Mouse (Mus musculus): ENCODE results near the gene Chic2. TPM values are rescaled to one million over a fixed set of nuclear protein-coding genes. Genes with fewer than 3 reads are reported as not detected.

Gene Chic2
- 17.8 and 17.9 TPM in 2 replicates for polyA plus RNA-seq (2015; fragmentation: Nextera tagmentation; extraction: Ambion mirVana)

DNA sequence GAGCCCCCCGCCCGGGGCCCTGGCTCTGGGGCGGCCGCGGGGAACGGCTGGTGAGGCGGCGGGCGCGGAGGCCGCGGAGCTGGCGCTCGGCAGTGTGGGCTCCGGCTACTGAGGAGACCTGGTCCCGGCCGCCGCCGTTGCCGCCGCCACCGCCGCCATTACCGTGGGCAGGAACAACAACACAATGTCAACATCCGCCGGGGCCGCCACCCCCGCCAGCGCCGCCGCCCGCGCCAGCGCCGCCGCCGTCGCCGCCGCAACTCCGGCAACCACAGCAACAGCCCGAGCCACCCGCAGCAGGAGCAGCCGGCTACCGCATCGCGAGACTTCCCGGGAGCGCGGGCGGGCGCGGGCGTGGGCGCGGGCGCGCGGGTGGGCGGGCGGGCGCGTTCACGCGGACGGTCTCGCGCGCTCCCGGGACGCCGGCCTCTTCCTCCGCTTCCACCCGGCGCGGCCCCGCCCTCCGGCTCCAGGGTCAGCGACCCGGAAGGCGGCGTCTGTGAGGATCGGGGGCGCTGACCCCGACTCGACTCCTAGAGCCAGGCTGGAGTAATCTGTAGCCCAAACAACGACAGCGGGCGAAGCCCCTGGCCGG lies at the start of gene Chic2:
Gene Chic2 (minus strand): TSS at position 465 of the 595 bp plus-strand sequence.
- 0 out of 2 replicates have a peak, but pooled peaks cover 9% of the 10 kb centered on the region for H3K27me3 ChIP-seq
- WGBS (ENCODE audit: insufficient replicate concordance) = under 1% methylated on average over 79 of the region's 90 CpGs
- H3K4me1 ChIP-seq (replicated peaks) = peaks cover 30% of the 10 kb centered on the region

DNA sequence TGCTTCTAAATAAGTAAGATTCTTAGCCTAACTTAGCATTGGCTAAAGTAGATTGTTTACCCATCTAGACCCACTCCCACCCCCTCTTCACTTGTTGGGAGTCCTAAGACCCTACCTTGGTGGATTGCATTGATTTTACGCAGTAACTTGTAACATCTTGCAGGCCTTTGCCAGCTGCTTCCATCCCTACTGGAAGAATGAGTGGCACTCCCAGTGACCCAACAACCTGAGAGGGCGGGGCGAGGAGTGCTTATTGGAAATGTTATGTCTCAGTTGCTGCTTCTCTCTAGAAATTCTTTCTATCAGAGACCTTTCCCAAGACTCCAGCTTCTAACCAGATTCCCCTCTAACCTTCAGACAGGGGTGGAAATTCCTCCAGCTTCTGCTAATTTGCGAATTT lies 41.3 kb upstream of the Chic2 start:
- H3K27ac ChIP-seq = no peak overlapping the region
- DNase-seq (no peak), ATAC-seq (ENCODE audit: low read depth) (no peak)
- H3K4me3 ChIP-seq (replicated peaks) = no peak overlapping the region
- H3K4me1 ChIP-seq (replicated peaks) = no peaks in the 10 kb centered on the region
- no peaks in the 10 kb centered on the region for H3K9me3 ChIP-seq (replicated peaks)
- peaks cover 74% of the 10 kb centered on the region for H3K27me3 ChIP-seq
- H3K4me2 ChIP-seq = no peak overlapping the region
- WGBS (ENCODE audit: insufficient replicate concordance) = 11% methylated on average over 4 of the region's 4 CpGs
- no peaks in the 10 kb centered on the region for H3K36me3 ChIP-seq
- H3K9ac ChIP-seq = no peak overlapping the region

More for the DNA sequence above, at the start of gene Chic2:
- Histone ChIP-seq H3K4me2 (peak within 1 kb of the TSS; percentile 89), H3K36me3 (no peaks in the 10 kb centered on the region), H3K27ac (peak within 1 kb of the TSS; percentile 88), H3K4me3 (replicated peaks) (peak within 1 kb of the TSS; percentile 94), H3K9ac (peak within 1 kb of the TSS; percentile 98), H3K9me3 (replicated peaks) (no peaks in the 10 kb centered on the region)
- ATAC-seq (ENCODE audit: low read depth) (peak; percentile 90), DNase-seq (peak; percentile 74)

GRCm38 (mm10) chr5:75085521-75085875 lies 40.9 kb upstream of the Chic2 start:
- WGBS (ENCODE audit: insufficient replicate concordance) = 3% methylated on average over 17 of the region's 17 CpGs
- Histone ChIP-seq H3K9me3 (replicated peaks) (no peaks in the 10 kb centered on the region), H3K27me3 (peaks cover 78% of the 10 kb centered on the region), H3K4me2 (no peak overlapping the region), H3K27ac (no peak overlapping the region), H3K4me3 (replicated peaks) (no peak overlapping the region), H3K9ac (no peak overlapping the region), H3K36me3 (no peaks in the 10 kb centered on the region), H3K4me1 (replicated peaks) (no peaks in the 10 kb centered on the region)
- DNase-seq = no peak
- ATAC-seq (ENCODE audit: low read depth) = no peak

DNA sequence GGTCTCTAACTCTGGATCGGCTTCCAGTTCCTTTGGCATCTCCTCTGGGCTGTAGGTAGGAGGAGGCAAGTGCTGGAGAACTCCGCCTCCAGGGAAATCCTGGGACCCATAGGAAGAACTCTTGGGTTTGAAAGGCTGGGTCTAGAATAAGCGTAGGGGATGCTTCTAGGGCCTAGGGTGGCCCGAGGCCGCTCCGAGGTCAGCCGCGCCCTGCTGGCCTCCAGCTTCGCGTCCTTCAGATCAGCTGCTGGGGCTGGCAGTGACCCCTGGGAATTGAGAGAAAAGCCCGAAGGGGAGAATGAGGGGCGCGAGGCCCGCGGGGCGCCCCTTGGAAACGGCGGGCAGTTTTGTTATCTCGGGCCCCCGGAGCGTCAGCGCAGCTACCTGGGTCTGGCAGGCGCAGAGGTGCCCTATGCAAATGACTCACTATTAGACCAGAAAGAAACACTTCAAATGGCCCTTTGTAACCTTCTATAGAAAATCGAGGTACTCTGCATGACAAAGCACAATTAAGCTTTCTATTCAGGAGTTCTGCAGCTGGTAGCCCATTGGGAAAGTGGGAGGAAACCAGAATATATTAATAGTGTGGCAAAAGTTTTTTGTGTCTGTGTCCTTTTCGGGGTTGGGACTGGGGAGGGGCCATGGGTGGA lies 40.4 kb upstream of the Chic2 start:
- Histone ChIP-seq H3K4me1 (replicated peaks) (no peaks in the 10 kb centered on the region), H3K9me3 (replicated peaks) (no peaks in the 10 kb centered on the region), H3K36me3 (no peaks in the 10 kb centered on the region), H3K27ac (no peak overlapping the region), H3K27me3 (peaks cover 83% of the 10 kb centered on the region), H3K9ac (no peak overlapping the region), H3K4me2 (no peak overlapping the region), H3K4me3 (replicated peaks) (no peak overlapping the region)
- 4% methylated on average over 25 of the region's 25 CpGs for WGBS (ENCODE audit: insufficient replicate concordance)
- ATAC-seq (ENCODE audit: low read depth) (no peak), DNase-seq (no peak)

DNA sequence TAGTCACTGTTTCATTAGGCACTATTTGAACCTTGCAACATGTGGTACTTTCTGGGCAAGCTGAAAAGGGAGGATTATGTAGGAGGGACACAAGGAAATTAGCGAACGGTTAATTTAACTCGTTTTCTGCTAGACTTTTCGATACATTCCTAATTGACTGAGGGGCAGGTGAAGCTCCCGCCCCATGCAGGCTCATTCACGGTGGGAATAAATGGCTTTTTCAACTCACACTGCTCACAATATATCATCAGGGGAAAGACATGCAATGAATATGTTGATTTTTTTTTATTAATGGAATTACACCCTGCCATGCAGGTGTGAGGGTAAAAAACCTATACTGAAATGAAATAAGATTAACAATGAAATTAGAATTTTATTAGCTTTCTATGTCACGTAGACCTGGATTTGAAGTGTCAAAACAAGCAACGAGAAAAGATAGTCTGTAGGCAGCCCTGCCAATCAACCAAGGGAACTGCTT lies 39.9 kb upstream of the Chic2 start:
- Histone ChIP-seq H3K27me3 (peaks cover 88% of the 10 kb centered on the region), H3K9ac (no peak overlapping the region), H3K4me3 (replicated peaks) (no peak overlapping the region), H3K27ac (no peak overlapping the region), H3K4me2 (no peak overlapping the region), H3K36me3 (no peaks in the 10 kb centered on the region), H3K9me3 (replicated peaks) (no peaks in the 10 kb centered on the region), H3K4me1 (replicated peaks) (no peaks in the 10 kb centered on the region)
- 5% methylated on average over 8 of the region's 8 CpGs for WGBS (ENCODE audit: insufficient replicate concordance)
- ATAC-seq (ENCODE audit: low read depth) (no peak), DNase-seq (no peak)

GRCm38 (mm10) chr5:75083591-75084392 lies 39.2 kb upstream of the Chic2 start:
- no peak overlapping the region for H3K27ac ChIP-seq
- WGBS (ENCODE audit: insufficient replicate concordance) = 2% methylated on average over 27 of the region's 27 CpGs
- no peaks in the 10 kb centered on the region for H3K36me3 ChIP-seq
- H3K4me2 ChIP-seq = no peak overlapping the region
- H3K4me1 ChIP-seq (replicated peaks) = no peaks in the 10 kb centered on the region
- ATAC-seq (ENCODE audit: low read depth) (no peak), DNase-seq (no peak)
- no peaks in the 10 kb centered on the region for H3K9me3 ChIP-seq (replicated peaks)
- H3K4me3 ChIP-seq (replicated peaks) = no peak overlapping the region
- no peak overlapping the region for H3K9ac ChIP-seq
- peaks cover 90% of the 10 kb centered on the region for H3K27me3 ChIP-seq

GRCm38 (mm10) chr5:75083061-75083460 lies 38.5 kb upstream of the Chic2 start:
- peaks cover 95% of the 10 kb centered on the region for H3K27me3 ChIP-seq
- no peaks in the 10 kb centered on the region for H3K4me1 ChIP-seq (replicated peaks)
- no peaks in the 10 kb centered on the region for H3K36me3 ChIP-seq
- DNase-seq (no peak), ATAC-seq (ENCODE audit: low read depth) (no peak)
- under 1% methylated on average over 14 of the region's 14 CpGs for WGBS (ENCODE audit: insufficient replicate concordance)
- no peak overlapping the region for H3K9ac ChIP-seq
- no peaks in the 10 kb centered on the region for H3K9me3 ChIP-seq (replicated peaks)
- H3K4me3 ChIP-seq (replicated peaks) = no peak overlapping the region
- no peak overlapping the region for H3K4me2 ChIP-seq
- H3K27ac ChIP-seq = no peak overlapping the region

DNA sequence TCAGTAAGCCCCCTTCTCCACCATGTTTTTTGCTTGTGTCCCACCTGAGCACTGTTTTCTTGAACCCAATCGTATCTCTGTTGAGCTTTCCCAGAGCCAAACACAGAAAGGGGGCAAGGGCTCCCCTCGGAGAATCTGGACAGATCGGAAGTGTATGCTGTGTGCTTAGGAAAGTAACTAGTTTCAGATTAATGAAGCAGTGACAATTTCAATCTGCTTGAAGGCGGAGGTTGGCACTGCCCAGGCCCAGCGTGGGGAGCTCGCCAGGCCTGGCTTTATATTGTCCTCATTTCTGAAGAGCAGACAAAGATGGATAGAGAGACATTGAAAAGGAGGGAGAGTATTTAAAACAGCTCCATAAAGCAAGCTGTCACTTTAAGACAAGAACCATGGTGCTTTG lies 37.9 kb upstream of the Chic2 start:
- no peaks in the 10 kb centered on the region for H3K9me3 ChIP-seq (replicated peaks)
- H3K9ac ChIP-seq = no peak overlapping the region
- no peak overlapping the region for H3K27ac ChIP-seq
- peaks cover 98% of the 10 kb centered on the region for H3K27me3 ChIP-seq
- no peak for DNase-seq
- no peak for ATAC-seq (ENCODE audit: low read depth)
- 8% methylated on average over 6 of the region's 6 CpGs for WGBS (ENCODE audit: insufficient replicate concordance)
- no peaks in the 10 kb centered on the region for H3K36me3 ChIP-seq
- no peaks in the 10 kb centered on the region for H3K4me1 ChIP-seq (replicated peaks)
- no peak overlapping the region for H3K4me3 ChIP-seq (replicated peaks)
- H3K4me2 ChIP-seq = no peak overlapping the region

- Histone ChIP-seq H3K4me3 (replicated peaks) (no peak overlapping the region), H3K9me3 (replicated peaks) (no peaks in the 10 kb centered on the region), H3K4me2 (no peak overlapping the region), H3K4me1 (replicated peaks) (0 out of 2 replicates have a peak, but pooled peaks cover 4% of the 10 kb centered on the region), H3K36me3 (no peaks in the 10 kb centered on the region), H3K9ac (no peak overlapping the region), H3K27me3 (peaks cover 99% of the 10 kb centered on the region), H3K27ac (no peak overlapping the region)
- DNase-seq = no peak
- ATAC-seq (ENCODE audit: low read depth) = no peak
- 2% methylated on average over 7 of the region's 7 CpGs for WGBS (ENCODE audit: insufficient replicate concordance)
These were observed 35.0 kb upstream of the Chic2 start for GRCm38 (mm10) chr5:75079564-75079963.

GRCm38 (mm10) chr5:75077051-75077380 lies 32.4 kb upstream of the Chic2 start:
- WGBS (ENCODE audit: insufficient replicate concordance) = under 1% methylated on average over 18 of the region's 19 CpGs
- H3K27ac ChIP-seq = no peak overlapping the region
- no peak overlapping the region for H3K4me3 ChIP-seq (replicated peaks)
- H3K9ac ChIP-seq = no peak overlapping the region
- H3K27me3 ChIP-seq = peaks cover 99% of the 10 kb centered on the region
- H3K36me3 ChIP-seq = no peaks in the 10 kb centered on the region
- 0 out of 2 replicates have a peak, but pooled peaks cover 4% of the 10 kb centered on the region for H3K4me1 ChIP-seq (replicated peaks)
- no peaks in the 10 kb centered on the region for H3K9me3 ChIP-seq (replicated peaks)
- H3K4me2 ChIP-seq = no peak overlapping the region
- no peak for ATAC-seq (ENCODE audit: low read depth)
- DNase-seq = no peak

DNA sequence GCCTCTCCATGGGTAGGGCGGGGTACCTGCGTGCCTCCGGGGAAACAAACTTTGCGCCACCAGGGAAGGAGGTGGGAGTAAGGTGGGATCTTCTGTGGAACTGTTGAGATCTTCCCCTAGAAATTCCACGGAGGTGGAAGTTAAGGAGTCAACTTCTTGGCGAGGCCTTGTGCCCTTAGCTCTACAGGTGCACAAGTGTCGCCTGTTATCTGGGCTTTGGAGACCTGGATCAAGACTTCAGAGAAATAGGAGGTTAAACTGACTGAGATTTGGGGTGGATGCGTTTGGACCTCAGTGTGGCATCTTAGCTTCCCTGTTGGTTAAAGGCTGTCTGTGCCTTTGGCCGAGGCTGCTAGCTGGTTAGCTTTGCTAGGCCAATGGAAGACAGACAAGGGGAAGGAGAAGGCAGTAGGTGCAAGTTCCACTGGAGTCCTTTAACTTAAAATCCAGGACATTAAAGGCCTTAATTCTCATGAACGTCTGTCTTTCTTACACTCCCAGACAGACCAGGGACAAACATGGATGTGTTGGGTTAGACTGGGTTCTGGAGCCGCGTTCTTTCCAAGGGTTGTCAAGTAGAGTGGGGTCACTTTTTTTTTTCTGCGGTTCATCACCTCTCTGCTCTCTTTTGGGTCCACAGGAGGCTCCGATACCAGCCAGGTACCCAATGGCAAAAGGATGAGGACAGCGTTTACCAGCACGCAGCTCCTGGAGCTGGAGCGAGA lies 31.9 kb upstream of the Chic2 start:
- Histone ChIP-seq H3K27ac (no peak overlapping the region), H3K4me3 (replicated peaks) (no peak overlapping the region), H3K9ac (no peak overlapping the region), H3K9me3 (replicated peaks) (no peaks in the 10 kb centered on the region), H3K4me1 (replicated peaks) (0 out of 2 replicates have a peak, but pooled peaks cover 4% of the 10 kb centered on the region), H3K36me3 (no peaks in the 10 kb centered on the region), H3K4me2 (no peak overlapping the region), H3K27me3 (peaks cover 100% of the 10 kb centered on the region)
- no peak for DNase-seq
- ATAC-seq (ENCODE audit: low read depth) = no peak
- 2% methylated on average over 17 of the region's 17 CpGs for WGBS (ENCODE audit: insufficient replicate concordance)

All from liver, embryonic 13.5 days (tissue).